Mouse (Mus musculus): ENCODE data around the gene Cdhr4.

GRCm38 (mm10) chr9:107964681-107965080, 27.6 kb upstream of the Cdhr4 start:
- TF ChIP-seq POLR2A (IDR thresholded peaks at IDR 0.05; ENCODE audit: extremely low read depth, insufficient read depth, low read length) (no peak), CTCF (IDR thresholded peaks at IDR 0.05; ENCODE audit: extremely low read depth, insufficient read depth, low read length) (no peak)
